Comparison of ENCODE assay signal across 8 mouse cellular contexts in the genomic region with DNA sequence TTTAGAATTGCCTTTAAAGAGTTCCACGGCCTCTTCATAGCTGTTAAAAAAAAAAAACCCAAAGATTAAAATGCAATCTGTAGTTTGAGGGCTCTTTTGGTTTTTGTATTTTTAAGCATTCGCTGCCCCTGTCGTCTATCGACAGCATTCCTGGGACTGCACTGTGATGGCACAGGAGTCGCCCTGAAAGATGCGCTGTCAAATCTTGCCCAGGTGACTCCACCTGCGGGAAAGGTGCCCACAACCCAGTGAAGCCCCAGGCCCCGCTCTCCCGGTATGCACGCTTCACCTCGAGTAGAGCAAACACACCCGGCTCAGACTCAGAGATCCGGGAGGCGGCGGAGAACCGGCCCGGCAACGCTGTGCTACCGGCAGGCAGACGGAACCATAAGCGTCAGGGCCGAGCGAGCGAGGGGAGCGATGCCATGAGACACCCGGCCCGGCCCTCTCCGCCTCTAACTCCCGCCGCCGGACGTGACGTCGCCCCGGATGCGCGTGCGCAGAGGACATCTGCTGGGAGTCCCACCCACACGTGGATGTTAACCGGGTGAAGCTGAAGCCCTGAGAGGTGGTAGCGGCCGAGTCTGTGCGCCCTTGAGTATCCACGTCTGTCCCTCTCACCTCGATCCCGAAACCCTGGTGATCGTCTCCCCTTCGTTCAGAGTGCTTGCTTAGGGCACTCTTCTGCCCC. TPM values are rescaled to one million over a fixed set of nuclear protein-coding genes. Genes with fewer than 3 reads are reported as not detected.
DNase-seq lines count a peak whose midpoint lies in the region; ATAC-seq and TF ChIP-seq lines count a peak whose summit lies in the region.

A gene (minus strand): TSS at position 482 of the 691 bp plus-strand sequence.

- peak within 1 kb of the TSS; percentile 65 for H3K4me3 ChIP-seq in hindbrain, embryonic 13.5 days

- H3K27me3 ChIP-seq in Patski = no peaks in the 10 kb centered on the region
- no peaks in the 10 kb centered on the region for H3K27me3 ChIP-seq in hindbrain, embryonic 13.5 days

- peak; percentile 72 for ATAC-seq in Patski
- ATAC-seq in hindbrain, embryonic 13.5 days (ENCODE audit: low FRiP score) = peak; percentile 96

- under 1% methylated on average over 48 of the region's 48 CpGs for WGBS in hindbrain, embryonic 13.5 days

- H3K9me3 ChIP-seq in hindbrain, embryonic 13.5 days = no peaks in the 10 kb centered on the region

- POLR2A ChIA-PET in Patski (lab: Charles Lee) = interaction anchor here (0.6 to 1.2 kb wide), 6 partner anchors 22 to 382 kb away, joined by 3 to 4 read pairs (median 4); a partner anchor contains a TSS

- CTCF ChIA-PET in Patski (lab: Charles Lee) = interaction anchor here (1.4 to 2.5 kb wide), 2 partner anchors 11 to 336 kb away, joined by 4 to 7 read pairs; no protein-coding TSS in a partner anchor

- in situ Hi-C loops in Patski (cut with MboI; ENCODE audit: low pct_unique_long_range_greater_than_20kb) = loop anchor here (5.0 to 10.0 kb wide), 2 partner anchors 339 to 384 kb away; no protein-coding TSS in a partner anchor

- peak within 1 kb of the TSS; percentile 61 for H3K4me2 ChIP-seq in hindbrain, embryonic 13.5 days

- H3K4me1 ChIP-seq in hindbrain, embryonic 13.5 days (replicated peaks) = peaks cover 12% of the 10 kb centered on the region

- H3K36me3 ChIP-seq in hindbrain, embryonic 13.5 days = peaks cover 9% of the 10 kb centered on the region

- DNase-seq in Patski (ENCODE audit: low read depth, low spot score) = no peak
- peak; percentile 99 to 100 for DNase-seq in cerebellum, postnatal 14 days
- peak; percentile 93 to 97 for DNase-seq in frontal cortex, postnatal 14 days (ENCODE audit: low spot score in 2 of 2)
- peak; percentile 98 to 99 for DNase-seq in layer of hippocampus, postnatal 25 days (ENCODE audit: extremely low spot score in 1 of 2, low spot score in 1 of 2)
- peak; percentile 97 for DNase-seq in lung, postnatal 25 days (ENCODE audit: low spot score)
- peak; percentile 98 for DNase-seq in retina, embryonic 14.5 days (ENCODE audit: low spot score)
- peak; percentile 100 for DNase-seq in thymus, postnatal 4 days

- TF ChIP-seq CTCF in Patski (IDR thresholded peaks at IDR 0.05) = no peak

- peak within 1 kb of the TSS; percentile 90 for H3K27ac ChIP-seq in hindbrain, embryonic 13.5 days

- peak within 1 kb of the TSS; percentile 86 for H3K9ac ChIP-seq in hindbrain, embryonic 13.5 days

RNA-seq across cellular contexts. Expression of the gene that starts here (rescaled TPM):
- 18.0 TPM for polyA plus RNA-seq in Patski (2021)
- polyA plus RNA-seq in hindbrain, embryonic 13.5 days (2015; fragmentation: Nextera tagmentation; extraction: Ambion mirVana) = 85.2 and 85.7 TPM in 2 replicates
- total RNA-seq in layer of hippocampus, postnatal 25 days (2021) = 10 to 100 TPM; 32.9 to 38.8 TPM
